Mouse (Mus musculus) liver, embryonic 13.5 days (tissue): Measurements from ENCODE around the gene Wdr62. TPM values are rescaled to one million over a fixed set of nuclear protein-coding genes. Genes with fewer than 3 reads are reported as not detected.
"Not testable (repeated sequence)": the region's sequence is repeated elsewhere in the genome, so short reads cannot be mapped to it uniquely, and the experiment has no call there.

Experiments
- ATAC-seq: fragments of 200-750 bp; cut with Nextera tagmentation; 2 replicates; pipeline ENCODE4 v1.8.0; 2017; ENCODE audit warnings: low read depth, mild to moderate bottlenecking, moderate number of reproducible peaks, moderate library complexity
- DNase-seq: peaks from one replicate; pipeline ENCODE4 v3.0.0; 2022
- H3K27ac ChIP-seq: fragments of 300-500 bp; sonication (generic); 2 replicates; pipeline ENCODE4 v1.5.1; 2015; ENCODE audit warnings: moderate library complexity, mild to moderate bottlenecking, inconsistent platforms
- H3K27me3 ChIP-seq: fragments of 300-500 bp; sonication (generic); 2 replicates; pipeline ENCODE4 v1.6.1; 2015; ENCODE audit warnings: mild to moderate bottlenecking, inconsistent platforms
- H3K36me3 ChIP-seq: fragments of 300-500 bp; sonication (generic); 2 replicates; pipeline ENCODE4 v1.6.1; 2015; ENCODE audit warnings: mild to moderate bottlenecking, inconsistent platforms
- H3K4me1 ChIP-seq: fragments of 300-500 bp; sonication (generic); replicated peaks from 2 replicates; pipeline ENCODE4 v1.6.1; 2015; ENCODE audit warnings: inconsistent platforms
- H3K4me2 ChIP-seq: fragments of 300-500 bp; sonication (generic); 2 replicates; pipeline ENCODE4 v1.6.1; 2015; ENCODE audit warnings: inconsistent platforms, mild to moderate bottlenecking, moderate library complexity
- H3K4me3 ChIP-seq: fragments of 300-500 bp; sonication (generic); replicated peaks from 2 replicates; pipeline ENCODE4 v1.5.1; 2015; ENCODE audit warnings: mild to moderate bottlenecking, inconsistent platforms
- H3K9ac ChIP-seq: fragments of 300-500 bp; sonication (generic); 2 replicates; pipeline ENCODE4 v1.6.1; 2015; ENCODE audit warnings: mild to moderate bottlenecking, inconsistent platforms
- H3K9me3 ChIP-seq: fragments of 300-500 bp; sonication (generic); replicated peaks from 2 replicates; pipeline ENCODE4 v1.6.1; 2016; ENCODE audit warnings: inconsistent platforms
- WGBS: fragments of 180-500 bp; shearing (Covaris S2); methylation state at CpG from one replicate; pipeline ENCODE4 v1.1.7; 2015; ENCODE audit not compliant: insufficient replicate concordance; 5-methylcytosine and 5-hydroxymethylcytosine counted together
- polyA plus RNA-seq: library from polyadenylated mRNA; unstranded; fragments of >200 nt; fragmentation: Nextera tagmentation; extraction: Ambion mirVana; gene quantifications from 2 replicates; pipeline ENCODE4 v1.2.1, GENCODE M21; 2015

Gene Wdr62
- polyA plus RNA-seq, 1 experiment from 2014 or later: 7.0 TPM

GRCm38 (mm10) chr7:30237374-30237773, 42.8 kb downstream of the Wdr62 start:
- not testable (repeated sequence) for H3K27ac ChIP-seq, H3K9ac ChIP-seq, H3K4me2 ChIP-seq, ATAC-seq, H3K27me3 ChIP-seq, H3K4me3 ChIP-seq, H3K9me3 ChIP-seq, DNase-seq
- Histone ChIP-seq H3K36me3 (peaks cover 29% of the 10 kb centered on the region), H3K4me1 (peaks cover 12% of the 10 kb centered on the region)
- WGBS: 65% methylated on average over 3 of the region's 3 CpGs

DNA sequence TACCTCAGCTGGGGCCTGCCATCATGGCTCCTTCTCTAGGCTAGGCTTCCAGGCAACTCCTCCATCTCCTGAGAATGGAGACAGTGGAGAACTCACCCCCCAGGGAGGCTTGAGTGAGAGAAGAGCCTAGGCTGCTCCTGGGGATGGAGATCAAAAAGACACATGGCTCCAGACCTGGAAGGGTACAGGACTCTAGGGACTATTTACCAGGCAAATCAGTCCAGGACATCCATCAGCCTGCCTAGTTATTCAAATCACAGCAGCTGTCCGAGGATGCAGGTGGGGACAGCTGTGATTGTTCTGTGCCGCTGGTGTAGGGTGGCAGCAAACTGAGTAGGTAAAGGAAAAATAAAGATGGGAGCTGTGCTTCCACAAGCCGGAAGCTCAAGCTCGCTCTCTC, 44.6 kb downstream of the Wdr62 start, which contains the start of gene Ovol3:
Ovol3 (minus strand) TSS at position 101 of the 400 bp plus-strand sequence.
- Histone ChIP-seq H3K9me3 (no peaks in the 10 kb centered on the region), H3K4me2 (no peak within 1 kb of the TSS), H3K27ac (no peak within 1 kb of the TSS), H3K9ac (no peak within 1 kb of the TSS), H3K36me3 (peaks cover 11% of the 10 kb centered on the region), H3K4me3 (no peak within 1 kb of the TSS), H3K27me3 (no peaks in the 10 kb centered on the region), H3K4me1 (peaks cover 20% of the 10 kb centered on the region)
- DNase-seq: no peak
- ATAC-seq: no peak
- WGBS: 74% methylated on average over 4 of the region's 4 CpGs

GRCm38 (mm10) chr7:30235091-30235490, 45.1 kb downstream of the Wdr62 start:
- Histone ChIP-seq H3K9ac (no peak overlapping the region), H3K27me3 (no peaks in the 10 kb centered on the region), H3K9me3 (no peaks in the 10 kb centered on the region), H3K4me2 (no peak overlapping the region), H3K4me3 (no peak overlapping the region), H3K4me1 (peaks cover 23% of the 10 kb centered on the region), H3K36me3 (peaks cover 6% of the 10 kb centered on the region; the same call in 1 of the 2 replicates), H3K27ac (no peak overlapping the region)
- no peak for ATAC-seq
- no peak for DNase-seq
- WGBS: 81% methylated on average over 8 of the region's 8 CpGs

DNA sequence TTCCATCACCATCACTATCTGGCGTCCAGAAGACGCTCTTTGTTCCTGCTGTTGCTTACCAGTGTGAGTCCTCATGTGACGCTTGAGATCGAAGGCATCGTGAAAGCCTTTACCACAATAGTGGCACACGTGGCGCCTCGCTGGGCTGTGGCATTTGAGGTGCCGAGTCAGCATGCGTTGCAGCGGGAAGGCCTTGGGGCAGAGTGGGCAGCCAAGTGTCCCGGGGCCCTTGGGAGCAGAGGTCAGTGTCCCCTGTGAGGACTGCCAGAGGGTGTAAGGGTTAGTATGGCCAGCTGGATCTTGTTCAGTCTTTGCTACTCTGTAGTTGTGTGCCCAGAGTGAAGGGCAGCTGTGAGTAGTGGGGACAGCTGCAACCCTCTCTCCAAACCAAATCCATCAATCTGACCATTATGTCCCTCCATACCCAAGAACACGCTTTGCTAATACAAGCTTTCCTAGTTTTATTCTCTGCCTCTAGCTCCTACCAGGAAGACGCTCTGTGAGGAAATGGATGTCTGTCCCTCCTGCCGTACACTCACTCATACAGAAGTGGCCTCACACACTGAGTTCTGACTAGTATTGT, 45.9 kb downstream of the Wdr62 start:
- peaks cover 23% of the 10 kb centered on the region for H3K4me1 ChIP-seq
- no peak overlapping the region for H3K9ac ChIP-seq
- H3K4me2 ChIP-seq: no peak overlapping the region
- no peak for ATAC-seq
- no peak overlapping the region for H3K27ac ChIP-seq
- no peak overlapping the region for H3K4me3 ChIP-seq
- H3K27me3 ChIP-seq: no peaks in the 10 kb centered on the region
- no peaks in the 10 kb centered on the region; the same call in 1 of the 2 replicates for H3K36me3 ChIP-seq
- 85% methylated on average over 15 of the region's 15 CpGs for WGBS
- DNase-seq: no peak
- no peaks in the 10 kb centered on the region for H3K9me3 ChIP-seq

- Histone ChIP-seq H3K9ac (no peak overlapping the region), H3K4me1 (peaks cover 23% of the 10 kb centered on the region), H3K4me3 (0 out of 2 replicates have a peak overlapping the region, but pooled peaks have one; percentile 81), H3K27me3 (no peaks in the 10 kb centered on the region), H3K9me3 (no peaks in the 10 kb centered on the region), H3K36me3 (no peaks in the 10 kb centered on the region; the same call in 1 of the 2 replicates), H3K4me2 (peak overlapping the region; percentile 84), H3K27ac (no peak overlapping the region)
- DNase-seq: no peak
- WGBS: 78% methylated on average over 20 of the region's 20 CpGs
- no peak for ATAC-seq
Observed at GRCm38 (mm10) chr7:30233387-30233786, 46.8 kb downstream of the Wdr62 start.

DNA sequence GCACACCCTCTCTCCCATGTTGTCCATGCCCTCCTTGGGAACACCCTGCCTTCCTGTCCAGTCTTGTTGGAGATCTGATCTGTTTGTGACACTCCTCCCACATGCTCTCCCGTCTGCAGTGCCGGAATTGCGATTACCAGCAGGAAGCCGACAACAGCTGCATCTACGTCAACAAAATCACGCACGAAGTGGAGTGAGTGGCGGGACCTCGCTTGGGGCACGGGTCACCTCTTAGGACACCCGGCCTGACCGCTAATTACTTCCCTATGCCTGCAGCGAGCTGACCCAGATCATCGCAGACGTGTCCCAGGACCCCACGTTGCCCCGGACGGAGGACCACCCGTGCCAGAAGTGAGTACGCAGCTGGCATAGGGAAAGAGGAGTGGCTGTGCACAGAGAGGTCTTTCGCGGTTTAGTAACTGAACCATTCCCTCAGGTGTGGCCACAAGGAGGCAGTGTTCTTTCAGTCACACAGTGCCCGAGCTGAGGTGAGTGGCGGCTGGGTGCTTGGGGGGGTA, 47.5 kb downstream of the Wdr62 start:
- peak overlapping the region; percentile 81 for H3K4me3 ChIP-seq
- H3K27me3 ChIP-seq: no peaks in the 10 kb centered on the region
- H3K36me3 ChIP-seq: peaks cover under 1% of the 10 kb centered on the region; the same call in 1 of the 2 replicates
- peaks cover 23% of the 10 kb centered on the region for H3K4me1 ChIP-seq
- WGBS: 4% methylated on average over 24 of the region's 24 CpGs
- no peaks in the 10 kb centered on the region for H3K9me3 ChIP-seq
- DNase-seq (peak; percentile 54), ATAC-seq (peak; percentile 32)
- H3K4me2 ChIP-seq: peak overlapping the region; percentile 84
- H3K9ac ChIP-seq: peak overlapping the region; percentile 86
- peak overlapping the region; percentile 94 for H3K27ac ChIP-seq

GRCm38 (mm10) chr7:30231669-30232454, 48.4 kb downstream of the Wdr62 start, which contains the start of the genes Polr2i and Tbcb:
Polr2i (plus strand) TSS chr7:30231948.
Tbcb (minus strand) TSS chr7:30232272.
- DNase-seq (peak; percentile 96), ATAC-seq (peak; percentile 91)
- peak within 1 kb of the TSS; percentile 84 for H3K4me2 ChIP-seq
- peaks cover 23% of the 10 kb centered on the region for H3K4me1 ChIP-seq
- under 1% methylated on average over 67 of the region's 67 CpGs for WGBS
- H3K9me3 ChIP-seq: no peaks in the 10 kb centered on the region
- H3K4me3 ChIP-seq: peak within 1 kb of the TSS; percentile 81
- H3K27ac ChIP-seq: peak within 1 kb of the TSS; percentile 94
- H3K9ac ChIP-seq: peak within 1 kb of the TSS; percentile 86
- H3K36me3 ChIP-seq: peaks cover 5% of the 10 kb centered on the region; the same call in 1 of the 2 replicates
- H3K27me3 ChIP-seq: no peaks in the 10 kb centered on the region

GRCm38 (mm10) chr7:30231328-30231668, 48.9 kb downstream of the Wdr62 start:
- 2% methylated on average over 16 of the region's 16 CpGs for WGBS
- Histone ChIP-seq H3K27me3 (no peaks in the 10 kb centered on the region), H3K4me1 (peaks cover 23% of the 10 kb centered on the region), H3K27ac (peak overlapping the region; percentile 39; the same call in 1 of the 2 replicates), H3K4me3 (peak overlapping the region; percentile 81), H3K9ac (peak overlapping the region; percentile 86), H3K9me3 (no peaks in the 10 kb centered on the region), H3K36me3 (peaks cover 11% of the 10 kb centered on the region), H3K4me2 (peak overlapping the region; percentile 84)
- DNase-seq (no peak), ATAC-seq (peak; percentile 29; the same call in 1 of the 2 replicates)

- Histone ChIP-seq H3K36me3 (peaks cover 40% of the 10 kb centered on the region), H3K9ac (no peak overlapping the region), H3K4me2 (no peak overlapping the region), H3K4me3 (no peak overlapping the region), H3K27me3 (no peaks in the 10 kb centered on the region), H3K27ac (no peak overlapping the region), H3K9me3 (no peaks in the 10 kb centered on the region), H3K4me1 (peaks cover 21% of the 10 kb centered on the region)
- WGBS: 81% methylated on average over 12 of the region's 12 CpGs
- ATAC-seq: no peak
- no peak for DNase-seq
Observed at GRCm38 (mm10) chr7:30224206-30224605, 56.0 kb downstream of the Wdr62 start.

DNA sequence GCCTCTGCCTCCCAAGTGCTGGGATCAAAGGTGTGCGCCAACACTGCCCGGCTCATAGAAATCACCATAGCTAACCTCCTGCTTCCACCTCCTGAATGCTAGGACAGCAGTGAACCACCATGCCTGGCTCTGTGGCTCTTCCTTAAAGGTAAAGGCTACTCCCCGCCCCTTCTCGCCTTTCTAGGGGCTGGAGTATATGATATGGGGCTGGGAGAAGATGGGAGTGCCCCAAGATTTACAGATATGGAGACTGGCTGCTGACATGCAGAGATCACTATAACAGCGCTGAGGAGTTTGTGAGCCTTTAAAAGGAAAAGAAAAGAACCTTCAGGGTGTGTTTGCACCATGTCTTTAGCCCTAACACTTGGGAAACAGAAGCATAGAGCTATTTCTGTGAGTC, 58.0 kb downstream of the Wdr62 start:
- DNase-seq: no peak
- H3K27ac ChIP-seq: no peak overlapping the region
- no peaks in the 10 kb centered on the region for H3K9me3 ChIP-seq
- H3K27me3 ChIP-seq: no peaks in the 10 kb centered on the region
- 56% methylated on average over 5 of the region's 5 CpGs for WGBS
- peaks cover 25% of the 10 kb centered on the region for H3K4me1 ChIP-seq
- no peak overlapping the region for H3K9ac ChIP-seq
- H3K36me3 ChIP-seq: peaks cover 38% of the 10 kb centered on the region
- peak overlapping the region; percentile 16 for H3K4me2 ChIP-seq
- ATAC-seq: peak; percentile 71
- H3K4me3 ChIP-seq: no peak overlapping the region

DNA sequence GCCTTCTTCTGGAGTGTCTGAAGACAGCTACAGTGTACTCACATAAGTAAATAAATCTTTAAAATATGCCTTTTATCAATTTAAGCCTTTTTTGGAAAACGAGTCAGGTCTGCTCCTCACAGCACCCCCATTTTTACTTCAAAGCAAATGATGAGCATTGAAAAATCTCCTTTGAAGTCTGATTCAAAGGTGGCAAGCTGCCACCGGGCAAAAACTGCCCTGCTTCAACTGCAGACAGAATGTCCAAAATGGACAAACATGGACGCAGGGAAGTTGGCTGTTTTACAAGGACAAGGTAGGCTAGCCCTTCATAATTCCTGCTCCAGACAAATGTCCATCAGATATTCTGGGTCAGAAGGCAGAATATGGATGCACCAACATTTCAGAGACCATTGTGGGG, 58.8 kb downstream of the Wdr62 start:
- DNase-seq (no peak), ATAC-seq (no peak)
- Histone ChIP-seq H3K4me1 (peaks cover 28% of the 10 kb centered on the region), H3K9ac (no peak overlapping the region), H3K27ac (no peak overlapping the region), H3K27me3 (no peaks in the 10 kb centered on the region), H3K4me3 (no peak overlapping the region), H3K36me3 (peaks cover 30% of the 10 kb centered on the region), H3K9me3 (no peaks in the 10 kb centered on the region), H3K4me2 (no peak overlapping the region)
- WGBS: 68% methylated on average over 3 of the region's 3 CpGs
